Mouse (Mus musculus): ENCODE measurements at regions not wholly inside any gene's neighbourhood (a gene's known extent, or its start where the extent isn't known, plus 50 kb on each side); places are given as distances from the start of the nearest gene placed in this dataset.
"Not testable (repeated sequence)": the region's sequence is repeated elsewhere in the genome, so short reads cannot be mapped to it uniquely, and the experiment has no call there.

DNA sequence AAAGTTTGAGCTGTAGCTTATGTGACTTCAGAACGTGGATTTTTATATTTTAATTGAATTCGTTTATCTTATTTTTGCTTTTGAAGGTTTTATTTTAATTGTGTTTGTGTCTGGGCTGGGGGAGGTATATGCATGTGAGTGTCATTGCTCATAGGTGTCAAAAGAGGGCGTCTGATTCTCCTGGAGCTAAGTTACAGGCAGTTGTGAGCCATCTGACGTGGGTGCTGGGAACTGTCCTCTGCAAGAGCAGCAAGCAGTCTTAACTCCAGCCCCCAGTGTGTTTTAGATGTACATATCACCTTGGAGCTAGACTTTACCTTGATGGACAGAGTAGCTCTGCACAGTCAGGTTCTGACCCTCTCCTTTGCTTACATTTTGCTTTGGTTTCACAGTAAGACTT lies 79.0 kb upstream of the Tcf12 start:
- WGBS, result 90% methylated on average over 4 of the region's 4 CpGs
- DNase-seq, result no peak
- H3K4me3 ChIP-seq (replicated peaks; ENCODE audit: extremely low read depth, low read depth, low read length), result no peak overlapping the region
- peaks cover 2% of the 10 kb centered on the region; the same call in 1 of the 2 replicates for H3K4me1 ChIP-seq (ENCODE audit: control insufficient read depth, insufficient read depth, low read length)
- TF ChIP-seq POLR2A (IDR thresholded peaks at IDR 0.05; ENCODE audit: borderline replicate concordance, extremely low read depth, low read depth, low read length) (no peak), CTCF (IDR thresholded peaks at IDR 0.05; ENCODE audit: insufficient read depth, low read length) (no peak)

DNA sequence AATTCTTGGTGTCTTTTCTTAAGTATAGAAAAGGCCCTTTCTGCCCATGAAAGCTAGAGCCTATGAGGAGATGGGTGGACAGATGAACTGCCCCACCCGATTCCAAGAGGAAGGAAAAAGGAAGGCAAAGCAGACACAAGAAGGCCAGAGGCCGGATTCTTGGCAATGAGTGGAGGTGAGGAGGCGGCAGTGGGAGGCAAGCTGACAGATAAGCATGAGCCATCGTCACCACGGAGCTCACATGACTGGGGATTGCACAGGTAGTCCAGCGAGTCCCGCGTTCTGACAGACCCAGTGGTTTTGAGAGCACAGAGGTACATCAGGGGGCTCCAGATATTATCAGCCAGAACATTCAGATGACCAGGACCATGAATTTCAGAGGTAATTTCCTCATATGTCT lies 79.4 kb upstream of the Tcf12 start:
- no peak overlapping the region for H3K4me3 ChIP-seq (replicated peaks; ENCODE audit: extremely low read depth, low read depth, low read length)
- DNase-seq, result no peak
- TF ChIP-seq POLR2A (IDR thresholded peaks at IDR 0.05; ENCODE audit: borderline replicate concordance, extremely low read depth, low read depth, low read length) (no peak), CTCF (IDR thresholded peaks at IDR 0.05; ENCODE audit: insufficient read depth, low read length) (no peak)
- WGBS, result 74% methylated on average over 8 of the region's 8 CpGs
- peaks cover 2% of the 10 kb centered on the region; the same call in 1 of the 2 replicates for H3K4me1 ChIP-seq (ENCODE audit: control insufficient read depth, insufficient read depth, low read length)

DNA sequence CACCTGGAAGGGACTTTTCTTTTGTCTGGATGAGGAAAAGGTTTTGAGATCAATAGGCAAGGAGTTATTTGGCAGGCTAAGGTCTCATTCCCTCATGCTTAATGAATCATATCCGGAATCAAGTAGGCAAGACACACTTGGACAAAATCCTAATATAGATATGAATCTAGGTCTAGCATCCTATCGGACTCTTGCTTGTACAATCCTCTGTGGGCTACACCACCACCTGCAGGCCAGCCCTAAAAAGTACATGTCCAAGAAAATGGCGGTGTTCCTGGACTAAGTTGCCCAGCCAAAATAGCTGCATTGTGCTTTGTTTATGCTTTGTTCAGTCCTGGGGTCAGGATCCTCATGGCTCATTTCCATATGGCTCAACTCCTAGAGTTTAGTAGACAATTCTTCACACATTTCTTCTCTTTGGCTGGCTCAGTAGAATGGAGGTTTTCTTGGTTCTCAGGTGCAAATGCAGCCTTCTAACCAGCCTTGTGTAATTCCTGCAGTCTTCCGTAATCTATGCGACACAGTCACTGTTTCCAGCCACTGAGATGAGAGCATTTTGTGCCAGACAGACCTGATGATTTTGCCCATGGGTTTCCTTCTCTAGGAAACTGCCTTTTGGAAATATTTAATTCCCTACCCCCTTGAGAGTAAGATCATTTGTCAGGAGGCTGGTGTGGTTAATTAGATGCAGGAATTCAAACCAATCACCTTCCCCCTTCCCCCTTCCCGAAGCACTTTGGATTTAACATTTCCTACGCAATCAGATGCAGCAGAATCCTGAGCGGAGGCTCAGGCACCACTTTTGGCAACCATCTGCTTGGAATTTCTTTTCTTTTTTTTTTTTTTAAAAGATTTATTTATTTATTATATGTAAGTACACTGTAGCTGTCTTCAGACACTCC lies 80.6 kb upstream of the Tcf12 start:
- peak; percentile 56 for DNase-seq
- Histone ChIP-seq H3K4me1 (ENCODE audit: control insufficient read depth, insufficient read depth, low read length) (peaks cover 2% of the 10 kb centered on the region; the same call in 1 of the 2 replicates), H3K4me3 (replicated peaks; ENCODE audit: extremely low read depth, low read depth, low read length) (no peak overlapping the region)
- TF ChIP-seq POLR2A (IDR thresholded peaks at IDR 0.05; ENCODE audit: borderline replicate concordance, extremely low read depth, low read depth, low read length), result no peak
- TF ChIP-seq CTCF (IDR thresholded peaks at IDR 0.05; ENCODE audit: insufficient read depth, low read length), result peak; percentile 82
- 39% methylated on average over 8 of the region's 8 CpGs for WGBS

DNA sequence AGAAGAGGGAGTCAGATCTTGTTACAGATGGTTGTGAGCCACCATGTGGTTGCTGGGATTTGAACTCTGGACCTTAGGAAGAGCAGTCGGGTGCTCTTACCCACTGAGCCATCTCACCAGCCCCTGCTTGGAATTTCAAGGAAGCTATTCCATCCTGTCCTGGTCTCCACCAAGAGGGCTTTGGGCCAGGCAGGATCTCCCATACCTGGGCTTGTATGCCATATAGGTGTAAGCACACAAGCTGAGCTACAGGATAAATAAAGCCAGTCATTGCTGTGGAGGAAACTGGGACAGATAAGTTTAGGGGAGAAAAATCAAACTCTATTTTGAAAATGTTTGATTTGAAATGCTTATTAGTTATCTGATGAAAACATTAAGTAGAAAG lies 81.3 kb upstream of the Tcf12 start:
- not testable (repeated sequence) for H3K4me3 ChIP-seq (replicated peaks; ENCODE audit: extremely low read depth, low read depth, low read length); DNase-seq; H3K4me1 ChIP-seq (ENCODE audit: control insufficient read depth, insufficient read depth, low read length)
- 96% methylated on average over 1 of the region's 1 CpGs for WGBS

DNA sequence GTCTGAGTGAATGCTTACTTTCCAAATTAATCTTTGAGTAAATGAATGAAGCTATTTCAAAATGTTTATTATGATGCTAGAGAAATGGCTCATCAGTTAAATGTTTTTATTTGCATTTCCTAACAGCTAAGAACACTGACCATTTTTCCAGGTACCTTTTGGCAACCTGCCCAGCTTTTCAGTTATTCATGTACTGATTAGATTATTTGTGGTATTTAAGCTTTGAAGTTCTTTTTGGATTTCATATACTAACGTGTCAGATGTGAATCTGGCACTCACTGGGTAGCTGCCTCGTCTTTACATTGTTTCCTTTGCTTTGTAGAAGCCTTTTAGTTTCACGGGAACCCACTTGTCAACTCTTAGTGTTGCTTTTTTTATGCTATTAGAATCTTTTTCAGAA lies 79.3 kb upstream of the Zfp280d start:
- WGBS, result 47% methylated on average over 3 of the region's 3 CpGs
- peaks cover 2% of the 10 kb centered on the region; the same call in 1 of the 2 replicates for H3K4me1 ChIP-seq (ENCODE audit: control insufficient read depth, insufficient read depth, low read length)
- no peak overlapping the region for H3K4me3 ChIP-seq (replicated peaks; ENCODE audit: extremely low read depth, low read depth, low read length)
- TF ChIP-seq CTCF (IDR thresholded peaks at IDR 0.05; ENCODE audit: insufficient read depth, low read length) (no peak), POLR2A (IDR thresholded peaks at IDR 0.05; ENCODE audit: borderline replicate concordance, extremely low read depth, low read depth, low read length) (no peak)
- no peak for DNase-seq

DNA sequence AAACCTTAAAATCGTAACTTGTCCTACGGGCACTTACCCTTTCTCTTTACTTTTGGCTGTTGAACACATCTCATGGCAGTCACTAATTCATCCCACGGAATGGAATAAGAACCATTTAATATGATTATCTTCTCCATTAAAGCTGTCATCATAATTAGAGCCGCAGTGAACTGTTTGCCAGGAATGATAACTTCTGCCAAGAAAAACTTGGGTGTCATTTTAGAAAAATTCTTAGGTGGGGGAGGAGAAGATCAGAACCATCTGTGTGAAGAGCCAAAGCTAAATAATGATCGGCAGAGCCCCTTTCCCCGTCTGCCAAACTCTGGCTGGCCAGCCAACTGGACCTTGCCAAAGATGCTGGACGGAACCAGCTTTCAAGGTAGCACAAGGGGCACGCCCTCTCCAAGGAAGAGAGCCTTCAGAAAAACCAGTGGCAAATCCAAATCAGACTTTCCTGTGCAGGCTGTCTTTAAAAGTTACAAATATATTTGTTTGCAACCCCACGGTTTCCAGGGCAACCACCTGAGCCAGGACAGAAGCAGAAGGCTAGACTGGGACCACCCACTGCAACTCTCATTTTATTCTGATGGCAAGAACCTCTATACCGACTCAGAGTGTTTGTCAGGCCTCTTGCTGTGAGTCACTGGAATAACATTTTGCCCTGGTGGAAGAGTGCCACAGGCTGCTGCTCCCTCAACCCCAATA lies 77.9 kb upstream of the Zfp280d start:
- 71% methylated on average over 10 of the region's 10 CpGs for WGBS
- Histone ChIP-seq H3K4me1 (ENCODE audit: control insufficient read depth, insufficient read depth, low read length) (peaks cover 2% of the 10 kb centered on the region; the same call in 1 of the 2 replicates), H3K4me3 (replicated peaks; ENCODE audit: extremely low read depth, low read depth, low read length) (no peak overlapping the region)
- TF ChIP-seq POLR2A (IDR thresholded peaks at IDR 0.05; ENCODE audit: borderline replicate concordance, extremely low read depth, low read depth, low read length) (no peak), CTCF (IDR thresholded peaks at IDR 0.05; ENCODE audit: insufficient read depth, low read length) (no peak)
- DNase-seq, result no peak

DNA sequence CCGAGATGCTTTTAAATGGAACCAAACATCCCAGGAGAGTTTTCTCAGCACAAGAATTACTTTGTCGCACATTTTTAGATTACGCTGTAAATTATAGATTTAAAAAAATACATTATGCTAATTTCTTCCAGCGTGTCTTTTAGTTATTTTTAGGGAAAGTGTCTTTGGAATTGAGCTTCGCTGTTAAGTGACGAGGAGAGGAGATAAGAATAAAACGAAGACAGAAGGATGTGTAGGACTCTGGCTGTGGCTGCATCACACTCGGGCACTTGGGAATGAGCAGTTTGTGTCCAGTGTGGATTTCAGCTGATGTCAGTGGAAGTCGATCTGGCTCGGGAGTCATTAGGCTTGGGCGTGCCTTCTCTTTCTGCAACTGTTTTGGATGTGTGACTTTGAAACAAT lies 77.3 kb upstream of the Zfp280d start:
- Histone ChIP-seq H3K4me3 (replicated peaks; ENCODE audit: extremely low read depth, low read depth, low read length) (no peak overlapping the region), H3K4me1 (ENCODE audit: control insufficient read depth, insufficient read depth, low read length) (no peaks in the 10 kb centered on the region)
- 72% methylated on average over 11 of the region's 11 CpGs for WGBS
- no peak for DNase-seq
- TF ChIP-seq POLR2A (IDR thresholded peaks at IDR 0.05; ENCODE audit: borderline replicate concordance, extremely low read depth, low read depth, low read length), result no peak
- TF ChIP-seq CTCF (IDR thresholded peaks at IDR 0.05; ENCODE audit: insufficient read depth, low read length), result no peak

DNA sequence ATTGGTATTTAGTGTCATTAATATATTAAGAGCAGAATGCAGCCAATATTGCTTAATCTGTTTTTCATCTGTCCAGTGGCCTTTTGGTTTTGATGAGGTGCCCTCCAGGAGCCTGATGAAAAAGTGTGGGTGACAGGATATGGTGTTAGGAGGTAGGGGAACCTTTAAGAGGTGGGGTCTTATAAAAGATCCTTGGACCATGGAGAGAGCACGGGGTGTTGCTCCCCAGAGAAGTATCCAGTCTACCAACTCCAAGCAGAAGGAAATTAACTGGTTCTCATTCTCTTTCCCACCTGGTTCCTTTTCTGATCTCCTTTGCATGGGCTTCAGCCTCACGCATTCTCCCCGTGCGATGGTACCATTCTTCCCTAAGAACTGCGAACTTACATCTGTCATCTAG lies 75.7 kb upstream of the Zfp280d start:
- WGBS, result 95% methylated on average over 5 of the region's 5 CpGs
- Histone ChIP-seq H3K4me3 (replicated peaks; ENCODE audit: extremely low read depth, low read depth, low read length) (no peak overlapping the region), H3K4me1 (ENCODE audit: control insufficient read depth, insufficient read depth, low read length) (no peaks in the 10 kb centered on the region)
- no peak for DNase-seq
- TF ChIP-seq CTCF (IDR thresholded peaks at IDR 0.05; ENCODE audit: insufficient read depth, low read length) (no peak), POLR2A (IDR thresholded peaks at IDR 0.05; ENCODE audit: borderline replicate concordance, extremely low read depth, low read depth, low read length) (no peak)

DNA sequence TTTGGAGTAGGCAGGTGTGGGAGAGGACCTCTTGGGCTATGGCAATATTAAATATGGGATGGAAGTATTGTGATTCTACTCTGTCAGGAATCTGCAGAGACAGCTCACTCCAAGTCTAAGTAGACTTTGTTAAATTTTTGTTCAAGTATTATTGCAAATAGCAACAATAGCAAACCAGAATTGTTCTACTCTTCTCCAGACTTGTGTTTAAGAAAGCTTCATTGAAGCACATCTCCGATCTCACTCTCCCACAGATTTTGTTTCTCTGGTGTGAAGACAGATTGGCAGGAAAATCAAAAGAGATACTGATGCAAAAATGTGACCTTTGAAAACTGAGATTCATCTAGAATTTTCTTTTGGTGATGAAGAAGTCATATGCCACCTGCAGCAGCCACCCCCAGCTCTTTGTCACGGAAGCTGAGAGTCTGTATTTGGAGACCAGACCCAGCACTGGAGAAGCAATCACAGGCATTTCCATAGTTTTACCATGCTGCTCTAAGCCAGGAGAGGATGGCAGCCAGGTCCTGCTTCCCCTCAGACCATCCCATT lies 70.2 kb upstream of the Zfp280d start:
- DNase-seq, result no peak
- Histone ChIP-seq H3K4me3 (replicated peaks; ENCODE audit: extremely low read depth, low read depth, low read length) (no peak overlapping the region), H3K4me1 (ENCODE audit: control insufficient read depth, insufficient read depth, low read length) (no peaks in the 10 kb centered on the region)
- 96% methylated on average over 2 of the region's 2 CpGs for WGBS
- TF ChIP-seq POLR2A (IDR thresholded peaks at IDR 0.05; ENCODE audit: borderline replicate concordance, extremely low read depth, low read depth, low read length), result no peak
